Mouse (Mus musculus): Measurements from ENCODE around the gene Smtnl2.
"Not testable (repeated sequence)": the region's sequence is repeated elsewhere in the genome, so short reads cannot be mapped to it uniquely, and the experiment has no call there.

Gene Smtnl2

DNA sequence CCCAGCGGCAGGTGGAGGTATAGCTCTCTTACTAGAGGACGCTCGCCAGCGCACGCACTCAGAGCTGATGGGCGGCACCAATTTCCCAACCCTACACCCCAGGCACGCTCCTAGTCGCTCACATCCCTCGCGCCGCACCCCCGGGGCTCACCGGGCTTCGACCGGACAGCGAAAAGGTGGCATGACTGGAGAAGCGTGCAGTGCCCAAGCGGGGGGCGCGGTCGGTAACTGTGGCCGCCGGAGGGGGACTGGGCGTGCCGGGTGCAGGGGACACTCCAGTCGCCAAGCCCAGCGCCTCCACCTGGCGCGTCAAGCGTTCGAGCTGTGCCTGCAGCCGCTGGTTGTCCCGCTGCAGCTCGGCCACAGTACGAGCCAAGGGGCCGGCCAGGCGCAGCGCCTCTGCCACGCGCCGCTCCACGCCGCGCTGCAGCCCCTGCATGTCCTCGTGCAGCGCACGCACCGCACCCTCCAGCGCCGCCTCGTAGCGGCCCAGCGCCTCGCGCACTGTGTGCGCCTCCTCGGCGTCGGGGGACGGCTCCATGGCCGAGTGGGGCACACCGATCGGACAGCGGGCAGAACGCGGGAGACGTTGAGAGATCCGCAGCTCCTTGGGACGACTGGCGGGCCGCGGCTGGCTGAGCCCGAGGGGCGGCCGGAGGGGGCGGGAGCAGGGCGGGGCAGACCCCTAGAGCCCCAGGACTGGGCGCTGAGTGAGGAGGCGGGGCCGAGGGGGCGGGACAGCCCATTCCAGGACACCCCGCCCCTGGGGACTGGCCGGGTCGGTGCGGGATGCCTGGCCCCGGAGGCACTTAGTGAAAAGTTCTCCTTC, at the start of gene Smtnl2:
Gene Smtnl2, minus strand, starts transcription at position 621 of the 829 bp plus-strand sequence.
- DNase-seq (ENCODE audit: low read depth) = no peak

GRCm38 (mm10) chr11:72458502-72458901, 47.0 kb upstream of the Smtnl2 start:
- DNase-seq (ENCODE audit: low read depth) = no peak

DNA sequence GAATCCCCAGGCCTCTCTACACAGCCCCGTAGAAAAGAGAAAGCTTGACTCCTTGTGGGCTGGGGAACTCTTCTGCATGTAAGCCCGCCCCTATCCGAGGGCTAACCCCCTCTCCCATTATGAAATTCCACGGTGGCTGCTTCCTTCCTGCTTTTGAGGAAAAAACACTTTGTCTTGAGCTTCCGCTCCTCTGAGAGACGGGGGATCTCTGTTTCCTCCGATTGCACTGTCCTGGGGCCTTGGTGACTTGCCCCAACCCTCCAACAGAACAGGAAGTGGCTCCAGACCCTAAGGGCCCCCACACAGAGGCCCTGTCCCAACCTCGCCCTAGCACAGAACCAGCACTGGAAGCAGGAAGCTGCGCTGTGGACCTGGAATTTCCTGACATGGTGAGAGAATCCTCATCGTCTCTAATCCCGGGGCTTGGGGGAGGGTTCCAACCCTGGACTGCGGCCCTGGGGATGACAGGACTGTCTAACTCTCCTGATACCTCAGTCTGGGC, 46.5 kb upstream of the Smtnl2 start:
- peak; percentile 57 for DNase-seq (ENCODE audit: low read depth)

- DNase-seq (ENCODE audit: low read depth) = no peak
These were observed 44.2 kb upstream of the Smtnl2 start for GRCm38 (mm10) chr11:72455694-72456093.

DNA sequence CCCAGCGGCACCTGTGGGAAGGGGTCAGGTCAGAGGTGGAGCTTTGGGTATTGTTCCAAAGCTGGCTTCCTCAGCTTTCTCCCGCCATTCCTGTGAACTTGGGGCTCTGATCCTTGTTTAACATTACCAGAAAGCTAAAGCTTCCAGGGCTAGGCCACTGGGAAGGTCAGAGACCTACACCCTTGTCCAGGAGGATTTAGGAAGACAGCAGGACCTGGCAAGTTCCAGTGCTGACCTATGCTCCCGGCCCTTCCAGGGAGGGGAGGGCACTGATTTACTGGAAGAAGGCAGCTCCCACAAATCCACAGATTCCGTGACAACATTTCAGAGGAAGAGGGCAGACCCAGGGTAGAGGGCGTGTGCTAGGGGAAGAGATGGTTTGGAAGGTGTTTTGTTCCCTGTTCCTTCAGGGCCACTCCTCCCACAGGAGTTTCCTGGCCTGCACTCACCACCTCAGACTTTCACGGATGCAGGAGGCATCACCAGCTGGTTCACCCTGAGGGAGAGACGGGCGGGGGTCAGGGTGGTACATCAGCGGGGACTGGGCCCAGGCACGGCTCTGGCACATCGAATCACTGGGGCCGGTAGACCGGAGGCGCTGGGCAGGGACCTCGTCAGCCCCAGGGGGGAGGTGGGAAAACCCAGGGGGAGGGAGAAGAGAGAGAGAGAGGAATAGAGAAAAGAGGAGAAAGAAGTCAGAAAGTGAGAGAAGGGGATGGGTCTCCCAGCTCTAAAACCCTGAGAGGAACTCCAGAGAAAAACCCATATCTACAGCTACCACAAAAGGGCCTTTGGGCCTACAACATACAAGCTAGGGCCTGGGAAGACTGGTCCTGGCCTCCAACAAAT, 41.8 kb upstream of the Smtnl2 start:
- no peak for DNase-seq (ENCODE audit: low read depth)

GRCm38 (mm10) chr11:72452140-72452665, 40.7 kb upstream of the Smtnl2 start:
- no peak for DNase-seq (ENCODE audit: low read depth)

DNA sequence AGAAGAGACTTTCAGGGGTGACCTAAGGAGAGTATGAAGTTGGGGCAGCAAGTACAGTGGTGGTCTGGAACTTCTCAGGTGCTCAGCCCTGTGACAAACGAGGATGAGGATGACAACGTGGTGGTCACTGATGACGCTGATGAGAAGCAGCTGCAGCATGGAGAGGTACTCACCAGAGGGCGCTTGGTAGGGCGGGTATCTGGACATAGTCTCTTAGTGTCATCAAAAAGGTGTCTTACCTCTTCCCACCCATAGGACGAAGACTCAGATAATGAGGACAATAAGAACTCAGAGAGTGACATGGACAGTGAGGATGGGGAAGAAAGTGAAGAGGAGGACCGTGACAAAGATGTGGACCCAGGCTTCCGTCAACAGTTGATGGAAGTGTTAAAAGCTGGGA, 36.0 kb upstream of the Smtnl2 start:
- DNase-seq (ENCODE audit: low read depth) = peak; percentile 61

DNA sequence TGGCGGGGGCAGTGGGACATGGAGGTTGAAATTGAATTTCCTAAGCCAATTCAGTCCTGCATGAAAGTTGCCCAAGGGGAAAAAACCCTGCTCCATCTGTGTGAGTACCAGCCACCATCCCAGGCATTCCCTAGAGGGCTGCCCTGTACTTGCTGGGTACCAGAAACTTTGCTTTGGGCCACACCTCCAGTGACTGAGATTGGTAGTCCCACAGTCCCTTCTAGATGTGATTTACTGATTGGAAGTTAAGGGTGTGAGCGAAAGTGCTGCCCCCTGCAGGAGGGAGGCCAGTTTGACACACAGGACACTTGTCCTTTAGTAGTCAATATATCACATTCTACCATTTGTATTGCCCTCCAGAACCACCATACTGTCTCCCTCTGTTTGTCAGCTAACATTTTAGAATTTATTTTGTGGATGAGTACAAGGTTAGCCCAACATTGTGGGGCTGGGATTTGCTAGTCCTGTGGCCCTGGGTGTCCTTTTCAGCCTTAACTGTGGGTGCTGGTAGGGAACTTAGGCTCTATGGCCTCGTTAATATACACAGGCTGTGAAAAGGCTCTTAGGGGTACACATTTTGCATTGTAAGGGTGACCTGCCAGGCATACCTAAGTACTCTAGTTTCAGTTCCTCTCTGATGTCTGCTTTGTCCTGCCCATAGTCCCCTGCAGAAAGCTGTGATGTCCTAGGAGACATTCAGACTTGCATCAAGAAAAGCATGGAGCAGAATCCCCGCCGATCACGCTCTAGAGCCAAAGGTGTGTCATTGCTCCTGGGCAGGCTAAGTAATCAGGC, 35.0 kb upstream of the Smtnl2 start:
- DNase-seq (ENCODE audit: low read depth) = peak; percentile 81

DNA sequence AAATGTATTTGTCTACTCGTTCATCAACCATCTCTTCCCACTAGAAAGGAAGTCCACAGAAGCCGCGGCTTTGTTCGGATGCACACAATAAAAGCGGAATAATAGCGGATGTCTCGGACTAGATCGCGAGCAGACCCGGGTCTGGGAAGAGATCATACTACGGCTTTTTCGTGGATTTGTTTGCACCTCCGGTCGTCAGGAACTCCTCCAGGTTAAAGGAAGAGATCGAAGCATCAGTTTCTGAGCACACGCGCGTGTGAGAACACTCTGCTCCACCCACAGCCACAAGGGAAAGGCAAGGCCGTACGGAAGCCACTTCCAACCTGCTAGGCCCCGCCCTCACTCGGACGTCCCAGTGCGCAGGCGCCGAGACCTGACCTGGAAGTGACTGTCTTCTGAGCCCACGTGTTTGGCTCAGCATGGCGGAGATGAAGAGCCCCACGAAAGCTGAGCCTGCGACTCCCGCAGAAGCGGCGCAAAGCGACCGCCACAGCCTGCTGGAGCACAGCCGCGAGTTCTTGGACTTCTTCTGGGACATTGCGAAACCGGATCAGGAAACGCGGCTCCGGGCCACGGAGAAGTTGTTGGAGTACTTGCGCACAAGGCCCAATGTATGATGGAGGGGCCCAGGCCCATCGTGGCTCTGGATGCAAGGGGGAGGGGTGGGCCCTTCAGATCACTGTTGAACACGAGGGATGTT, 29.6 kb upstream of the Smtnl2 start, which contains the start of gene Mybbp1a:
Gene Mybbp1a, plus strand, starts transcription at position 391 of the 700 bp plus-strand sequence.
- DNase-seq (ENCODE audit: low read depth) = peak; percentile 98

DNA sequence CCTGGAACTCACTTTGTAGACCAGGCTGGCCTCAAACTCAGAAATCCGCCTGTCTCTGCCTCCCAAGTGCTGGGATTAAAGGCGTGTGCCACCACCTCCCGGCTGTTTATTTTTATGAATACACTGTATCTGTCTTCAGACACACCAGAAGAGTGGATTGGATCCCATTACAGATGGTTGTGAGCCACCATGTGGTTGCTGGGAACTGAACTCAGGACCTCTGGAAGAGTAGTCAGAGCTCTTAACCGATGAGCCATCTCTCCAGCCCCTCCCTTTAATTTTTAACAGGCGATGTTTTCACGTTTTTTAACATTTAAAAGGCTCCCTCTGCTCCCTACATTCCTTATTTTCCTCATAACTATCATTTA, 29.1 kb upstream of the Smtnl2 start:
- DNase-seq (ENCODE audit: low read depth) = not testable (repeated sequence)

DNA sequence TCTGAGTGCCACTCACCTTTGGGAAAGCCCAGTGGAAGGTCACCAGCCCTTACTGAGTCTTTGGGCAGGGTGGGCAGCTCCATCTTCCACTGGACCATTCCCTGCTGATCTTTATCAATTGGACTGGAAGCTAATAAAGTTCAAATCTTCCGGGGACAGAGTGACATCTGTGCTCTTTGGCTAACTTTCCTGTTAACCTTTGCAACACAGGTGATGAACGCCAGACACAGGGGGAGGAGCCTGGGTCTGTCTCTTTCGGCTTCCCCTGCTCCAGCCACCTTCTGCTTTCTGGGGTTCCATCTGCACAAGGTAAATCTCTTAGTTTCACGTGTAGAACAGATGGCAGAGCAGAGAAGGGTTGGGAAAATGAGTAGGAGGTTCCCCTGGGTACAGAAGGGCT, 26.9 kb upstream of the Smtnl2 start:
- DNase-seq (ENCODE audit: low read depth) = no peak

- DNase-seq (ENCODE audit: low read depth) = no peak
These were observed 25.5 kb upstream of the Smtnl2 start for GRCm38 (mm10) chr11:72436756-72437650.

DNA sequence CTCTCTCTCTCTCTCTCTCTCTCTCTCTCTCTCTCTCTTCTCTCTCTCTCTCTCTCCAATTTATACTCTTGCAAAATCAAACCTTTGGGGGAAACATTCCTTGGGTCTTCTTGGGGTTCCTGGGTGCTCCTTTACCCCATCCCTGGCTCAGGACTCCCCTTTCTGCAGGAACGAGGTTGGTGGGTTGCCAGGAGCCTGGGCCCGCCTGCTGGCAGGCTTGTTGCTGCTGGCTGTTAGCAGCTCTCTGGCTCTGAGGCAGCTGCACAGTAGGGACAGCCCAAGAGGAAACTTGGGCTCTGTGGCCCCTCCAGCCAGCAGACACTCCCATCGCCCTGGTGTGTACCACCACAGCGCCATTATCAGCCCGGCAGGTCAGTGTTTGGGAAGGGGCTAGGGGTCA, 24.8 kb upstream of the Smtnl2 start:
- DNase-seq (ENCODE audit: low read depth) = no peak

DNA sequence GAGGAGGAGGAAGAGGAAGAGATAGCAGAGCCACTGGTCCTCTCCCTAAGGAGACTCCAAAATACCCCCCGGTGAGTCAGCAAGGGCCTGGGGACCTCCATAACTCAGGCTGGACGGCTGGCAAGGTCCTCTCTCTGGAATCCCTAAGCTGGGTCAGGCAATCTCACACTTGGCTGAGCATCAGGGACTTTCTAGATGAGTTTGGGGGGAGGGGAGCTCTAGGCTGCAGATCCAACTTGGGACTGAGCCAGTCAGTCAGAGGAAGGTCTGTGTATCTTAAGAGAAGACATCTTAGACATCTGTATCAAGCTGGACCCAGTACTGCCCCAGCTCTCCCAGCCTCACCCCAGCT, 24.2 kb upstream of the Smtnl2 start:
- no peak for DNase-seq (ENCODE audit: low read depth)

GRCm38 (mm10) chr11:72434963-72435693, 23.6 kb upstream of the Smtnl2 start, which contains the start of gene Ggt6:
TSS of gene Ggt6 (plus strand) at chr11:72435526.
- no peak for DNase-seq (ENCODE audit: low read depth)

DNA sequence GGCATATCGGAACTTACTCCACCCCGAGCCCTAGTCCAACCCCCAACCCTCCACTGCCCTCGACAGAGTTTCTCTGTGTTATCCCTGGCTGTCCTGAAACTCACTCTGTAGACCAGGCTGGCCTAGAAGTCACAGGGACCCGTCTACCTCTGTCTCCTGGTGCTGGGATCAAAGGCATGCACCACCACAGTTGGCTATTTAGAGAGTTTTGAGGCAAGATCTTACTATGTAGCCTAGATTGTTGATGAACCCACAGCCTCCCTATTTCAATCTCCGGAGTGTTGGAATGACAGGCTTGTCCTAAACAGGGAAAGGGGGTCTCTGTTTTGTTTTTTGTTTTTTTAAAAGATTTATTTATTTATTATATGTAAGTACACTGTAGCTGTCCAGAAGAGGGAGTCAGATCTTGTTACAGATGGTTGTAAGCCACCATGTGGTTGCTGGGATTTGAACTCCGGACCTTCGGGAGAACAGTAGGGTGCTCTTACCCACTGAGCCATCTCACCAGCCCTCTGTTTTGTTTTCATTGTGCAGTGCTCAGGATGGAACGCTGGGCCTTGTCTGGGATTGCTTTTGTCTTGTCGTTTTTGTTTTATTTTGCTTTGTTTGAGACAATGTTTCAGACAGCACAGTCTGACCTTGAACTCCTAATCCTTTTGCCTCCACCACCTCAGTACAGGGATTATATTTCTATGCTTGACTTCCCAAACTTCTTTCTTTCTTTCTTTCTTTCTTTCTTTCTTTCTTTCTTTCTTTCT, 19.0 kb upstream of the Smtnl2 start:
- not testable (repeated sequence) for DNase-seq (ENCODE audit: low read depth)

- DNase-seq (ENCODE audit: low read depth) = peak; percentile 95
These were observed 17.8 kb upstream of the Smtnl2 start for GRCm38 (mm10) chr11:72429288-72429690.

- DNase-seq (ENCODE audit: low read depth) = peak; percentile 94
These were observed 17.2 kb upstream of the Smtnl2 start for GRCm38 (mm10) chr11:72428694-72429093.

- peak; percentile 29 for DNase-seq (ENCODE audit: low read depth)
These were observed 15.4 kb upstream of the Smtnl2 start for GRCm38 (mm10) chr11:72426884-72427283.
